Mouse (Mus musculus) hematopoietic stem cell, adult 5-6 weeks (primary cell): ENCODE measurements around the gene Gnpat. TPM values are rescaled to one million over a fixed set of nuclear protein-coding genes. Genes with fewer than 3 reads are reported as not detected.
"Not testable (repeated sequence)": the region's sequence is repeated elsewhere in the genome, so short reads cannot be mapped to it uniquely, and the experiment has no call there.

Experiments
- ATAC-seq, 2 experiments: fragments of 125-278 bp in 1 of 2; replicated peaks in 1 of 2; 2 replicates each; pipeline ENCODE4 v1.8.0; 2016 to 2017; ENCODE audit warnings: inconsistent platforms in 2 of 2, mild to moderate bottlenecking in 2 of 2, moderate number of reproducible peaks in 2 of 2, low read depth in 1 of 2, moderate TSS enrichment in 1 of 2; ENCODE audit not compliant: low FRiP score in 2 of 2, poor library complexity in 2 of 2, severe bottlenecking in 2 of 2, insufficient read depth in 1 of 2, low TSS enrichment in 1 of 2
- total RNA-seq: library from RNA; stranded (forward); fragments of 172-1452, 232-1000 nt; gene quantifications from 2 replicates; pipeline ENCODE4 v1.2.3, GENCODE M21; 2017

The Gnpat gene
- total RNA-seq, 1 experiment from 2014 or later = 93.0 TPM

DNA sequence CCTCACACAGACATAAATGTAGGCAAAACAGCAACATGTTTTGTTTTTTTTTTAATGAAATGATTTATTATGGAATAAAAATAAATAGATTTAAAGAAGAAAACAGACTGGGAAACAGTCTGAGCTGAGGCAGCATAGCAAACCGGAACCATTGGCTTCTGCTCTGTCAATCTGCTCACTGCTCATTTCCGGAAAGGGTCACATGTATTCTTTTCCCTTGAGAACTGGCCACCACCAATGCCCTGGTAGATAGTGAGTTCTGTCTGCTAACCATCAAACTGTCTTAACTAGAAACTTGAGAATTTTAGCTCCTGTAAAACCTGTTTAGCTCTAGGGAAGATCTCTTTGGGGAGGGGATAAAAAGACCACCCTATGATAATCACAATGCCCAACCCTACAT lies 25.9 kb upstream of the Gnpat start:
- ATAC-seq = no peak

DNA sequence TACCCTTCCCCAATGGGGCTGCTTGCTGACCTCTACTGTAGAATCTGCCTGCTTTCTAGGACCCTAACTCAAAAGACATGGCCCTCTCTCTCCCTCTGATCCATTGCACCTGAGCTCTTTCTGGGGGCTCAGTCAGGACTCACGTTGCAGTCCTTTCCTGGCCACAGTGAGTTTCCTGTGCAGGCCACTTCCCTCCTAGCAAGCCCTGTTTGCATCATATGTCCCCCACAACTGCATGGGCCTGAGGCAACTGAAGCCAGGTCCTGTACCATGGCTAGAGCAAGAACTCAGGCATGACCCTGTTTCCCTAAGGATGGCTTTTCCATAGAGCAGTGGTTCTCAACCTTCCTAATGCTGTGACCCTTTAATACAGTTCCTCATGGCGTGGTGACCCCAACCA lies 24.9 kb upstream of the Gnpat start:
- no peak for ATAC-seq

DNA sequence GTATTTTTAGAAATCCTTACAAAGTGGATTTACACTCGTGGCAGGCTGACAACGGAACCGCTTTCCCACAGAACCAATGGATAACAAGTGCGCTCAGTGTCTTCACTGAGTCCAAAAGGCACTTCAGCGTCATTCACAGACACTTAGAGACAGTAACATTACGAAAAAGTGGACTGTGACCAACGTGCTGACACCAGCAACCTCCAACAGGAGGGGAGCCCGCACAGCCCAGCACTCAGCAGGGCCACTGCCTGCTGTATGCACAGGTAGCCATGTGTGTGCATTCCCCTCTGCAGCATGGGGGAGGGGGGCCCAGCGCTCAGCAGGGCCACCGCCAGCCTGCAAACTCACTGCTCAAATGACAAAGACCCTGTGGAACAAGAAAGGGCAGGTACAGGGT lies 23.5 kb upstream of the Gnpat start:
- no peak for ATAC-seq

- no peak for ATAC-seq
These were observed 21.9 kb upstream of the Gnpat start for GRCm38 (mm10) chr8:124840900-124841299.

DNA sequence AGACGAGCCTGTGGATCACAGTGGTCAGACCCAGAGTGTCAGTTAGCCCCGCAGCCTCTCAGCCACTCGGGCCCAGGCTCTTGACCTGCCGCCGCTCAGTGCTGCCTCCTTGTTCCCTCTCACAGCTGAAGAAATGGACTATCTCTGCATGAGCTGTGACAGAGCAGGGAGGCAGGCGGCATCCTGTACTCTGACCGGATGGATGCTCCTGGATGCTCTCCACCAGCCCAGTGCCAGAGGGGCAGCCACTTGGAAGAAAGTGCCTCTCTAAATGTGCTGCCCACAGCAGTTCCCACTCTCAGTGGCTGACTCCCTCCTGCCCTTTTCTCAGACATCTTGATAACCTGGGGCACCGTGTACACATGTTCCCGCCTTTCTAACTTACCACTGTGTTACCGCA lies 21.1 kb upstream of the Gnpat start:
- no peak for ATAC-seq

DNA sequence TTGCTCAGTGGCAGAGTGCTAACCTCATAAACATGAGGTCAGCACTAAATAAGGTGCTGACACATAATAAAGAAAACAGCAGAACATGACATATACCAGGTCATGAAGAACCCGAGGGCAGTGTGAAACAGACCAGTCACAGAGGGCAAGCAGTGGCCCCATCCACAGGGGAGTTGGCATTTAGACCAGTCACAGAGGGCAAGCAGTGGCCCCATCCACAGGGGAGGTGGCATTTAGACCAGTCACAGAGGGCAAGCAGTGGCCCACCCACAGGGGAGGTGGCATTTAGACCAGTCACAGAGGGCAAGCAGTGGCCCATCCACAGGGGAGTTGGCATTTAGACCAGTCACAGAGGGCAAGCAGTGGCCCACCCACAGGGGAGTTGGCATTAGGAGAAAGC lies 19.9 kb upstream of the Gnpat start:
- not testable (repeated sequence) for ATAC-seq

DNA sequence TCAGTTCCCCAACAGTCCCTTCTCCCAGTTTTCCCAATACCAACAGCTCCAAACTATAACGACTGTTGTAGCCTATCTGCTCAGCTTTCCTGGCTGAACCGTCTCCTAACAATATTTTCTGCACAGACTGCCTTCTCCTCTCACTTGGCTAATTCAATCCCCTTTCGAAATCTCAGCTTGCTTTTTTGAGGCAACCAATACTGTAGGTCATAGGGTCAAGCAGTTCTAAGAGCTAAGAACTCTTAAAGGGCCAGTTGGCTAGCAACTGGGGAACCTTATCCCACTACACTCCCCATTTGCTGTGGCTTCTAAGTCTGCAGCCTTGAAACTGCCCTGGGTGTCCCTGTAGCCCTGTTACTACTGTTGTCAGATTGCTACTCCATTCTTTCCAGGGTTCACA lies 17.7 kb upstream of the Gnpat start:
- ATAC-seq = no peak

DNA sequence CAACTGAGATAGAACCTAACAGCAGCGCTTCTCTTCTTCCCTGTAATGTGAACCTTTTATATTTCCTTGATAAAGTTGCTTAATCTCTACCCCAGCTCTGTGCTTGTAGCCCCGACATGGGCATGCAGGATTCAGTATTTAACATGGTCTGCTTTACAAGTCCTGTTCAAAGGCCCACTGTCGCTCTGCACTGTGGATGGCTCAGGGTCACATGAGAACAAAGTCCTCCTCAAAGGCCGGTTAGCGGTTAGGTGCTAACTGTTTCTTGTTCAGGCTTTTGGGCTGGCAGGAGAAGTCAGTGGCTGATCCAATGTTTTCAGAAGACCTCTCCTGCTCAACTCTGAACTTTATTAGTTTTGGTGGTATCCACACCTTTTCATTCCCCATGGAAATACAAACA lies 17.3 kb upstream of the Gnpat start:
- no peak for ATAC-seq

GRCm38 (mm10) chr8:124853511-124853910 lies 9.3 kb upstream of the Gnpat start:
- no peak for ATAC-seq

DNA sequence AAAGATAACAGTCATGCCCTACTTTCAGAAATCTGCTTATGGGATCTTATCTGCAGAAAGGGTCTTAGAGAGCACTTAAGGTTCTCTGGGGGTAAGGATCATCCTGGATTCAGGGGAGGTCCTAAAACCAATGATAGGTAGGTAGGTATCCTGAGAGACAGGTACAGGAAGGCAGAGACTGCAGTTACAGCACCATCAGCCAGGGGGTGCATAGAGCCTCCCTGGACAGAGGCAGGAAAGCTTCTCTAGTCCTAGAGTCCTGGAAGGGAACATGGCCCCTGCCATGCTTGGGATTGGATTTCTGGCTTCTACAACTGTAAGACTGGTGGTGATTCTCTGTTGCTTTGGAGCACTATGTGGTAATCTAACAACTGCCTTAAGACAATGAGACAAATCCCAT lies 3.4 kb upstream of the Gnpat start:
- ATAC-seq = no peak

GRCm38 (mm10) chr8:124860188-124860587 lies 2.6 kb upstream of the Gnpat start:
- no peak for ATAC-seq

DNA sequence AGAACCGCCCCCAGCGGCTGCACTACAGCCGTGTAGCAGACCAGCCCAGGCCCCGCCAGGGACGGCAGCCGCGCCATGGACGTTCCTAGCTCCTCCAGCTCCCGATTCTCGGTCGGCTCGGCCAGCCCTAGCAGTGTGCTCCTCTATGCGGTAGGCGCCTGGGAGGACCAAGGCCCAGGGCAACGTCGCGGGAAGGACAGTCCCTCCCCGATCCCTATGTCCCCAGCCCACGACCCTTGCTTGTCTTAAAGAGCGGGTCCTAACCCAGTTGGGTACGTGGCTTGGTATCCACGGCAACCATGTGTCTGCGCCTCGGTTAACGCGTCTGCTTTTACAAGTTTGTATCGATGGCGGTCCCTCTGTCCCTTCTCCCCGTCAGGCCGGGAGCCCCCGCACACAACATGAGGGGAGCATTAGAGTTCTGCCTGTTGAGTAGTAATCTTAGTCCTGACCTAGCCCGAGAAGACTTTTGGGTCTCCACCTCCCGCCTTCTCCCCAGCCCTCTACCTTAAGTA lies 387 bp downstream of the Gnpat start:
- peak in 1 of 2 experiments; percentile 7; a peak in 3 of 4 replicates for ATAC-seq

DNA sequence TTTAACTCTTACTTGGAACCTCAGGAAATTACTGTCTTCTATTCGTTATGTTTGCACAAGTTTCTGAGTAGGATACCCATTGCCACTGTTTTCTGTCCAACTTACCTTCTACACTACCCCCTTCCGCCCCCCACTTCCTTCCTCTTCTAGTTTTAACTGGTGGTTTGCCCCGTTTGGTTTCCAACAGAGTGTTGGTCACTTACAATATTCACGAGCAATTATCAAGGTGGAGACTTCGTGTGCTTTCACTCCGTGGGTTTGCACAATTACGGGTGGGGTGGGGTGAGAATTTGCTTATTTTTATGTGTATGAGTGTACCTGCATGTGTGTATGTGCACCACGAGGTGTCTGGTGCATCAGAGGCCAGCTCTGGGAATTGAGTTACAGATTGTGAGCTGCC lies 896 bp downstream of the Gnpat start:
- no peak for ATAC-seq

GRCm38 (mm10) chr8:124866669-124867068 lies 3.8 kb downstream of the Gnpat start:
- ATAC-seq = peak in 1 of 2 experiments; percentile 28; a peak in 1 of 4 replicates

GRCm38 (mm10) chr8:124867126-124867525 lies 4.3 kb downstream of the Gnpat start:
- no peak for ATAC-seq

DNA sequence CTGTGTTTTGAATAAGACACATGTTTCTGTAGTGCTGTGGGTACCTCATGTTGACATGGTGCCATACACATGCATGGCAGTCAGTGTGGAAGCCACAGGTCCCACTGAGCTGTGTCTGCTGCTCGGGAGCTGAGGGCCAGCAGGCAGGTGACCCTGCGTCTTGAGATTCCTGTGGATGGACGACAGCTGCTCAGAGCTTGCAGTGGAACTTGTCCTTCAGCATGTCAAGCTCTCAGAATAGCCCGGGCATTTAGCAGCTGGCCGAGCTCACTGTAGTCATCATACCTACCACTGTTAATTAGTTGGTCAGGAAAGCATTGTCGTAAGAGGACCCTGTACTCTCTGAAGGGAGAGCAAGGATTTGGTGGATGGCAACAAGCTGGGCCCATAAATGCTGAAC lies 6.9 kb downstream of the Gnpat start:
- no peak for ATAC-seq

DNA sequence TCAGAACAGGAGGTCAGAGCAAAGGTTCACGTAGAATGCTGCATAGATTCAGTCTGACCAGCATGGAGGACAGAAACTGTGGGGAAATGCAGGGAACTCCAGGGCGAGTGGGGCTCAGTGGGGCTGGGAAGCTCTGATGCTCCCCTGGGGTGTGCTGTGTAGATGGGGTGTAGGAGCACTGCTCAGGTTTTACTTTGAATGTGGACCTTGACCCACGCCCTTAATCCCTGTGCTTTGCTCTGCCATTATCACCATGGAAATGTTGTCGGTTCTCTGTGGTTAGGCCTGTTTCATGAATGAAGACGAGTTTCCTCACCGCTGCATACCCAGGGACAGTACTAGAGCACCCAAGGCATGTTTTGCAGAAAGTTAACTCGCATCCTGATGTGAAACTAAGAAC lies 8.6 kb downstream of the Gnpat start:
- no peak for ATAC-seq

- ATAC-seq = no peak
These were observed 9.2 kb downstream of the Gnpat start for GRCm38 (mm10) chr8:124872081-124872480.

- no peak for ATAC-seq
These were observed 9.9 kb downstream of the Gnpat start for GRCm38 (mm10) chr8:124872690-124873089.

GRCm38 (mm10) chr8:124878141-124878540 lies 15.3 kb downstream of the Gnpat start:
- ATAC-seq = no peak
